Mouse (Mus musculus): ENCODE results near the gene Dock4. TPM values are rescaled to one million over a fixed set of nuclear protein-coding genes. Genes with fewer than 3 reads are reported as not detected.
A peak's percentile ranks its signal among the peaks of the same experiment; 100 is the strongest.

Dock4 gene
- polyA plus RNA-seq, 1 experiment from 2014 or later: 1.8 TPM

DNA sequence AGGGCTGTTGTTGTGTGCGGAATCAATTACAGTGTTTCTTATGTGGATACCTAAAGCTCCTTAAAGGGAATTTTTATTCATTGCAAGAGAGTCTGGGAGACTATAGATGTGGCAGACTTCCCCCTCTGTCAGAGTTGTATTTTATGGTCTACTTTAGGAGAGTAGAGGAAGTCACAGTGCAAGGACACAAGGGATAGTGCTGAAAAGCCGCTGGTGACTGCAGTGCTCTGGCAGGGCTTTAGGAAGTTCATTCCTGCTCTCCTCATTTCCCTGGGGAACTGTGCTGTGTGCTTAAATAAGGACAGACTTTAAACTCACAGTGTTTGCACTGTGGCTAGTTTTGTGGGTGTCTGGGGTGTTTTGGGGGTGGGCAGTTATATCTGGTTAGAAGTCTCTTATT, 118.5 kb downstream of the Dock4 start:
- Histone ChIP-seq H3K4me3 (ENCODE audit: low read depth, low read length) (no peak overlapping the region), H3K9ac (ENCODE audit: low read depth, low read length) (no peak overlapping the region), H3K27ac (ENCODE audit: low read depth, low read length) (no peak overlapping the region), H3K27me3 (replicated peaks; ENCODE audit: control insufficient read depth, insufficient read depth, low read length) (no peaks in the 10 kb centered on the region), H3K4me2 (replicated peaks; ENCODE audit: low read depth) (no peak overlapping the region), H3K36me3 (ENCODE audit: control insufficient read depth, insufficient read depth) (no peaks in the 10 kb centered on the region), H3K9me3 (ENCODE audit: control insufficient read depth) (no peaks in the 10 kb centered on the region), H3K4me1 (replicated peaks; ENCODE audit: control insufficient read depth, insufficient read depth, low read length) (0 out of 2 replicates have a peak, but pooled peaks cover 3% of the 10 kb centered on the region)
- TF ChIP-seq CTCF (IDR thresholded peaks at IDR 0.05; ENCODE audit: low read depth): no peak
- 59% methylated on average over 2 of the region's 2 CpGs for WGBS
- ATAC-seq: no peak

- Histone ChIP-seq H3K27me3 (replicated peaks; ENCODE audit: control insufficient read depth, insufficient read depth, low read length) (no peaks in the 10 kb centered on the region), H3K4me3 (ENCODE audit: low read depth, low read length) (no peak overlapping the region), H3K36me3 (ENCODE audit: control insufficient read depth, insufficient read depth) (no peaks in the 10 kb centered on the region), H3K4me1 (replicated peaks; ENCODE audit: control insufficient read depth, insufficient read depth, low read length) (0 out of 2 replicates have a peak, but pooled peaks cover 3% of the 10 kb centered on the region), H3K9ac (ENCODE audit: low read depth, low read length) (no peak overlapping the region), H3K27ac (ENCODE audit: low read depth, low read length) (no peak overlapping the region), H3K4me2 (replicated peaks; ENCODE audit: low read depth) (no peak overlapping the region), H3K9me3 (ENCODE audit: control insufficient read depth) (no peaks in the 10 kb centered on the region)
- no peak for ATAC-seq
- WGBS: 91% methylated on average over 4 of the region's 4 CpGs
- no peak for TF ChIP-seq CTCF (IDR thresholded peaks at IDR 0.05; ENCODE audit: low read depth)
Measured at GRCm38 (mm10) chr12:40568365-40568885, 122.7 kb downstream of the Dock4 start.

DNA sequence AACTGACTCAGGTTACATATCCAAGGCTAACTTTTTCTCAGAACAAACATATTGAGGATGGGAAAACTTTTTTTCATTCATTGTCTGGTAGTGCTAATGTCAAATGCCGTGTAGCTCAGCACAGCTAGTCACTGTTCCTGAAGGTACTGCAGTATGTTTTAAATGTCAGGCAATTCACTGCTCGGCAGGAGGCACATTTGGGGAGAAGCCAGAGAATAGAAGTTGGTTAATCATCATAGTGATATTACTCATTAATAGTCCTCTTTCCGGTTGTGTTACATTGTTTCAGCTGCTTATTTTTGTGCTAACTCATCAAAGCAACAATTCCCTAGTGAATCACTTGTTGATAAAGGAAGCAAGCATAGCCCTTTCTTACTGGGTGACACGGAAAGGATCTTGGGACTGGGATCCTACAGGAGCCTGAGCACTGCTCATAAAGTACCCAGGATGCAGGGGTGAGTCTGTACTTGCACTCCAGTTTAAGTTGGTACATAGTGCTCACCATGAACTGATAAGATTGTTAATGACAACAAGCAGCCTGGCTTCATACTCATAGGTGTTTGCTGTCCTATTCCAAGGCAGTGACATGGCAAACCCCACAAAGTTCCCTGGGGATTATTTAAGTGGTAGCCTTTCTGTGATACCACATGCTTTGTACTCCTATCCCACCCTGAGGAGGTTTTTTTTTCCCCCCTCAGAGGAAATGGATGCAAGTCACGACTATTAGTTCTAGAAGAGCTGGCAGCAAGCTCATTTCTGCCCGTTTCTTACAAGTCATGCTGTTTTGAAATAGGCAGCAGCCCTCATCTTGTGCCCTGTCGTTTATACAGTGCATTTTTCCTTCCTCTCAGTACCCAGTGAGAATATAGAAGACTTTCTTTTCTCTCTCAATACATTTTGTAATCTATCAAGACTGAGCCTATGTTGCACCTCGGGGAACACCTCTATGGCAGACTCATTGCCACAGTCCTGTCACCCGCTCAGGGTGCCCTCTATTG, 123.5 kb downstream of the Dock4 start:
- H3K9ac ChIP-seq (ENCODE audit: low read depth, low read length): no peak overlapping the region
- peak; percentile 54; the same call in 1 of the 2 replicates for ATAC-seq
- 52% methylated on average over 9 of the region's 9 CpGs for WGBS
- TF ChIP-seq CTCF (IDR thresholded peaks at IDR 0.05; ENCODE audit: low read depth): no peak
- no peak overlapping the region for H3K4me3 ChIP-seq (ENCODE audit: low read depth, low read length)
- H3K27me3 ChIP-seq (replicated peaks; ENCODE audit: control insufficient read depth, insufficient read depth, low read length): no peaks in the 10 kb centered on the region
- 0 out of 2 replicates have a peak, but pooled peaks cover 3% of the 10 kb centered on the region for H3K4me1 ChIP-seq (replicated peaks; ENCODE audit: control insufficient read depth, insufficient read depth, low read length)
- H3K9me3 ChIP-seq (ENCODE audit: control insufficient read depth): no peaks in the 10 kb centered on the region
- no peaks in the 10 kb centered on the region for H3K36me3 ChIP-seq (ENCODE audit: control insufficient read depth, insufficient read depth)
- H3K27ac ChIP-seq (ENCODE audit: low read depth, low read length): no peak overlapping the region
- no peak overlapping the region for H3K4me2 ChIP-seq (replicated peaks; ENCODE audit: low read depth)

DNA sequence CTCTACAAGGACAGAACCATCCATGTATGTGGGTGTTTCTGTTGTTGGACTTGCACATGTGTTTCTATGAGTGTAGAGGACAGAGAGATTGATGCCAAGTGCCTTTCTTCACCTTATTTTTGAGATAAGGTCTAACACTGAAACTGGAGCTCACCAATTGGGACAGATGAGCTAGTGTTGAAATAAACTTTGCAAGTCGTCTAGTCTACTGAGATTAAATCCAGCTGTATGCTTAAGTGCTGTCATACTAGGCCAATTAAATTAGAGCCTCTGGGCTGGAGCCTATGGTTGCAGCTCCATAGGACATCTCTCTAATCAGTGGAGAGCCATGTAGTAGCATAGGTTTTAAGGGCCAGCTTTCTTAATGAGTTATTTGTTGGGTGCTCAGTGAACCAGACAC, 124.5 kb downstream of the Dock4 start:
- Histone ChIP-seq H3K27me3 (replicated peaks; ENCODE audit: control insufficient read depth, insufficient read depth, low read length) (no peaks in the 10 kb centered on the region), H3K4me1 (replicated peaks; ENCODE audit: control insufficient read depth, insufficient read depth, low read length) (0 out of 2 replicates have a peak, but pooled peaks cover 3% of the 10 kb centered on the region), H3K4me3 (ENCODE audit: low read depth, low read length) (no peak overlapping the region), H3K9ac (ENCODE audit: low read depth, low read length) (no peak overlapping the region), H3K4me2 (replicated peaks; ENCODE audit: low read depth) (no peak overlapping the region), H3K27ac (ENCODE audit: low read depth, low read length) (no peak overlapping the region), H3K9me3 (ENCODE audit: control insufficient read depth) (no peaks in the 10 kb centered on the region), H3K36me3 (ENCODE audit: control insufficient read depth, insufficient read depth) (no peaks in the 10 kb centered on the region)
- no peak for TF ChIP-seq CTCF (IDR thresholded peaks at IDR 0.05; ENCODE audit: low read depth)
- ATAC-seq: no peak
- WGBS: 51% methylated on average over 1 of the region's 1 CpGs

- Histone ChIP-seq H3K27me3 (replicated peaks; ENCODE audit: control insufficient read depth, insufficient read depth, low read length) (no peaks in the 10 kb centered on the region), H3K27ac (ENCODE audit: low read depth, low read length) (no peak overlapping the region), H3K9ac (ENCODE audit: low read depth, low read length) (no peak overlapping the region), H3K36me3 (ENCODE audit: control insufficient read depth, insufficient read depth) (no peaks in the 10 kb centered on the region), H3K4me2 (replicated peaks; ENCODE audit: low read depth) (no peak overlapping the region), H3K4me3 (ENCODE audit: low read depth, low read length) (no peak overlapping the region), H3K4me1 (replicated peaks; ENCODE audit: control insufficient read depth, insufficient read depth, low read length) (no peaks in the 10 kb centered on the region), H3K9me3 (ENCODE audit: control insufficient read depth) (no peaks in the 10 kb centered on the region)
- no peak for TF ChIP-seq CTCF (IDR thresholded peaks at IDR 0.05; ENCODE audit: low read depth)
- WGBS: 64% methylated on average over 3 of the region's 3 CpGs
- ATAC-seq: no peak
Measured at GRCm38 (mm10) chr12:40574051-40574450, 128.3 kb downstream of the Dock4 start.

GRCm38 (mm10) chr12:40576749-40577148, 131.0 kb downstream of the Dock4 start:
- Histone ChIP-seq H3K4me1 (replicated peaks; ENCODE audit: control insufficient read depth, insufficient read depth, low read length) (no peaks in the 10 kb centered on the region), H3K4me3 (ENCODE audit: low read depth, low read length) (no peak overlapping the region), H3K9ac (ENCODE audit: low read depth, low read length) (no peak overlapping the region), H3K9me3 (ENCODE audit: control insufficient read depth) (no peaks in the 10 kb centered on the region), H3K27ac (ENCODE audit: low read depth, low read length) (no peak overlapping the region), H3K36me3 (ENCODE audit: control insufficient read depth, insufficient read depth) (no peaks in the 10 kb centered on the region), H3K4me2 (replicated peaks; ENCODE audit: low read depth) (no peak overlapping the region), H3K27me3 (replicated peaks; ENCODE audit: control insufficient read depth, insufficient read depth, low read length) (no peaks in the 10 kb centered on the region)
- WGBS: 57% methylated on average over 2 of the region's 2 CpGs
- TF ChIP-seq CTCF (IDR thresholded peaks at IDR 0.05; ENCODE audit: low read depth): no peak
- ATAC-seq: peak; percentile 38; the same call in 1 of the 2 replicates
